Mouse (Mus musculus) embryonic facial prominence, embryonic 14.5 days (tissue): ENCODE results near the gene St6galnac6. TPM values are rescaled to one million over a fixed set of nuclear protein-coding genes. Genes with fewer than 3 reads are reported as not detected.

Experiments
- ATAC-seq: fragments of 200-750 bp; cut with Nextera tagmentation; 2 replicates; pipeline ENCODE4 v1.8.0; 2017; ENCODE audit warnings: low read depth, moderate number of reproducible peaks, moderate TSS enrichment
- DNase-seq: peaks from one replicate; pipeline ENCODE4 v3.0.0-alpha.2; 2015; ENCODE audit warnings: low spot score
- H3K27ac ChIP-seq: fragments of 300-500 bp; sonication (generic); replicated peaks from 2 replicates; pipeline ENCODE4 v1.5.1; 2014; ENCODE audit warnings: low read depth, mild to moderate bottlenecking, low read length, moderate library complexity
- H3K27me3 ChIP-seq: fragments of 300-500 bp; sonication (generic); replicated peaks from 2 replicates; pipeline ENCODE4 v1.6.1; 2014; ENCODE audit warnings: low read length; ENCODE audit not compliant: control insufficient read depth, insufficient read depth
- H3K36me3 ChIP-seq: fragments of 300-500 bp; sonication (generic); 2 replicates; pipeline ENCODE4 v1.6.1; 2014; ENCODE audit warnings: low read length, mixed read lengths; ENCODE audit not compliant: control insufficient read depth, insufficient read depth
- H3K4me1 ChIP-seq: fragments of 300-500 bp; sonication (generic); 2 replicates; pipeline ENCODE4 v1.6.1; 2014; ENCODE audit warnings: antibody characterized with exemption, low read length; ENCODE audit not compliant: control insufficient read depth, insufficient read depth
- H3K4me2 ChIP-seq: fragments of 300-500 bp; sonication (generic); 2 replicates; pipeline ENCODE4 v1.6.1; 2014; ENCODE audit warnings: low read depth, mild to moderate bottlenecking, low read length, moderate library complexity, mixed read lengths
- H3K4me3 ChIP-seq: fragments of 300-500 bp; sonication (generic); 2 replicates; pipeline ENCODE4 v1.5.1; 2014; ENCODE audit warnings: low read depth, mild to moderate bottlenecking, low read length
- H3K9ac ChIP-seq: fragments of 300-500 bp; sonication (generic); 2 replicates; pipeline ENCODE4 v1.6.1; 2014; ENCODE audit warnings: low read depth, mild to moderate bottlenecking, low read length, moderate library complexity, mixed read lengths
- H3K9me3 ChIP-seq: fragments of 300-500 bp; sonication (generic); 2 replicates; pipeline ENCODE4 v1.6.1; 2016; ENCODE audit warnings: low read length; ENCODE audit not compliant: control insufficient read depth
- WGBS: fragments of 180-500 bp; shearing (Covaris S2); extraction: QIAGEN DNeasy Blood & Tissue Kit; methylation state at CpG from one replicate; pipeline ENCODE4 v1.1.7; 2014; 5-methylcytosine and 5-hydroxymethylcytosine counted together
- microRNA counts: library from miRNA; unstranded; fragments of <30 nt; microRNA quantifications from one replicate; lab custom pipeline; 2017
- microRNA-seq: library from miRNA; unstranded; fragments of <30 nt; microRNA quantifications from one replicate; pipeline ENCODE4, GENCODE M21; 2016; ENCODE audit warnings: borderline number of aligned reads
- polyA plus RNA-seq: library from polyadenylated mRNA; unstranded; fragments of >200 nt; fragmentation: Nextera tagmentation; extraction: Ambion mirVana; gene quantifications from 2 replicates; pipeline ENCODE4 v1.2.1, GENCODE M21; 2014

St6galnac6 gene
- polyA plus RNA-seq, 1 experiment from 2014 or later = 11.1 TPM

DNA sequence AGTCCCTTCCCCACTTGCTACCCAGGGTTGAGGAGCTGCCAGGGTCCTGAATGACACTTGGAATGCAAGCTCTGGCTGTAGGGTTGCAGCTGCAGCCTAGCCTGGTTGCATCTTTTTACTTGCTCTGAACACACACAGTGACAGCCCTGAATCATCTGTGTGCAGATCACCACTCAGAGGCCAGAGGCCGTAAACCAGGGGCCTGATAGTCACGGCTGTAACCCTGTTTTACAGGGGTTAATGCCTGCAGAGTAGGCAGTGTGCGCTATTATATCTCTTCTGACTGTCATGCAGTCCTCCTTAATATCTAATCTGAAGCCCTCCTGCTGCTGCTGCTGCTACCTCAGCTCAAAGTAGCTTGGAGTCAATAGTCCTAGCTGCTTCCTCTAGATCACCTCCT is 70.4 kb downstream of the St6galnac6 start:
- H3K36me3 ChIP-seq = 0 out of 2 replicates have a peak, but pooled peaks cover 12% of the 10 kb centered on the region
- no peak overlapping the region for H3K4me3 ChIP-seq
- WGBS = 90% methylated on average over 3 of the region's 3 CpGs
- no peak overlapping the region for H3K9ac ChIP-seq
- DNase-seq (no peak), ATAC-seq (no peak)
- H3K9me3 ChIP-seq = no peaks in the 10 kb centered on the region
- no peaks in the 10 kb centered on the region for H3K4me1 ChIP-seq
- no peak overlapping the region for H3K27ac ChIP-seq
- H3K27me3 ChIP-seq = no peaks in the 10 kb centered on the region
- H3K4me2 ChIP-seq = no peak overlapping the region

MicroRNA genes within 50 kb of the gene (microRNA counts, 519-probe panel; counts per million panel counts)
- 19.3 counts per million for microRNA mmu-miR-1954 (lab: Ali Mortazavi, UCI)

Small RNA genes within 50 kb of the gene (microRNA-seq; reads per million reads assigned to microRNA genes)
- gene Mir1954 = not detected

Other genes with a start within 250 kb of the St6galnac6 start
- 41.9 and 48.0 TPM in 2 replicates for gene Ciz1, start 247.4 kb upstream of the St6galnac6 start, polyA plus RNA-seq
- 34.1 and 41.7 TPM in 2 replicates for gene Dnm1, start 246.4 kb upstream of the St6galnac6 start, polyA plus RNA-seq
- 67.7 and 79.7 TPM in 2 replicates for gene 1110008P14Rik, start 217.8 kb upstream of the St6galnac6 start, polyA plus RNA-seq
- 4.0 and 7.9 TPM in 2 replicates for gene Lcn2, start 211.5 kb upstream of the St6galnac6 start, polyA plus RNA-seq
- 28.0 and 33.5 TPM in 2 replicates for gene Ptges2, start 203.8 kb upstream of the St6galnac6 start, polyA plus RNA-seq
- 4.9 and 5.6 TPM in 2 replicates for gene Naif1, start 149.3 kb upstream of the St6galnac6 start, polyA plus RNA-seq
- 15.8 and 17.0 TPM in 2 replicates for gene Slc25a25, start 148.3 kb upstream of the St6galnac6 start, polyA plus RNA-seq
- gene Fam102a, start 64.4 kb upstream of the St6galnac6 start, polyA plus RNA-seq = 16.3 and 19.2 TPM in 2 replicates
- gene Dpm2, start 28.9 kb upstream of the St6galnac6 start, polyA plus RNA-seq = 107 and 110 TPM in 2 replicates
- 0.38 and 1.1 TPM in 2 replicates for gene Pip5kl1, start 24.9 kb upstream of the St6galnac6 start, polyA plus RNA-seq
- 0.13 and 0.18 TPM in 2 replicates for gene 9430097D07Rik, start 24.0 kb upstream of the St6galnac6 start, polyA plus RNA-seq
- gene St6galnac4, start 12.6 kb upstream of the St6galnac6 start, polyA plus RNA-seq = 39.4 and 41.0 TPM in 2 replicates
- 97.8 and 125 TPM in 2 replicates for gene Ak1, start 22.0 kb downstream of the St6galnac6 start, polyA plus RNA-seq
- gene Eng, start 46.9 kb downstream of the St6galnac6 start, polyA plus RNA-seq = 57.9 and 64.3 TPM in 2 replicates
- 28.2 and 31.0 TPM in 2 replicates for gene Fpgs, start 104.4 kb downstream of the St6galnac6 start, polyA plus RNA-seq
- 67.4 and 82.3 TPM in 2 replicates for gene Cdk9, start 113.4 kb downstream of the St6galnac6 start, polyA plus RNA-seq
- gene Sh2d3c, start 121.3 kb downstream of the St6galnac6 start, polyA plus RNA-seq = 21.7 and 28.3 TPM in 2 replicates
- gene 6330409D20Rik, start 141.3 kb downstream of the St6galnac6 start, polyA plus RNA-seq = 0.33 and 0.45 TPM in 2 replicates
- gene Tor2a, start 157.5 kb downstream of the St6galnac6 start, polyA plus RNA-seq = 64.5 and 73.2 TPM in 2 replicates
- 0.22 and 0.85 TPM in 2 replicates for gene Ttc16, start 175.9 kb downstream of the St6galnac6 start, polyA plus RNA-seq
- 5.2 and 5.8 TPM in 2 replicates for gene Ptrh1, start 176.1 kb downstream of the St6galnac6 start, polyA plus RNA-seq
- gene Cfap157, start 184.7 kb downstream of the St6galnac6 start, polyA plus RNA-seq = 0.20 and 0.63 TPM in 2 replicates
- gene Stxbp1, start 247.5 kb downstream of the St6galnac6 start, polyA plus RNA-seq = 26.8 and 29.7 TPM in 2 replicates